Mouse (Mus musculus) left cerebral cortex, postnatal 36 days (tissue): ENCODE results near the gene Zfp92. TPM values are rescaled to one million over a fixed set of nuclear protein-coding genes. Genes with fewer than 3 reads are reported as not detected.
A peak's percentile ranks its signal among the peaks of the same experiment; 100 is the strongest.
"Not testable (repeated sequence)": the region's sequence is repeated elsewhere in the genome, so short reads cannot be mapped to it uniquely, and the experiment has no call there.

Source experiments
- DNase-seq, 2 experiments: peaks; one replicate each; pipeline ENCODE4 v3.0.0; 2021 to 2022; ENCODE audit warnings: low spot score in 2 of 2, mixed read lengths in 1 of 2
- intact Hi-C: fragments of 180-260 bp; cut with DNase I; formaldehyde crosslinking; loops from one replicate; pipeline ENCODE4 v1.15.1; 2025
- total RNA-seq, 2 experiments: library from RNA; stranded (reverse); gene quantifications; 2 replicates each; pipeline ENCODE4 v1.2.3; 2021

Gene Zfp92
- total RNA-seq: 1 to 10 TPM; 1.2 to 2.8 TPM

GRCm38 (mm10) chrX:73410880-73411517 lies at the start of gene Zfp92:
TSS of gene Zfp92 (plus strand) at chrX:73411096.
- DNase-seq: peak in 1 of 2 experiments; percentile 33
- intact Hi-C loops: no loop called here

- no peak for DNase-seq
Observed at GRCm38 (mm10) chrX:73363291-73363690, 47.6 kb upstream of the Zfp92 start.

GRCm38 (mm10) chrX:73384419-73384818 lies 26.5 kb upstream of the Zfp92 start:
- no peak for DNase-seq
- intact Hi-C loops: no loop called here

More at GRCm38 (mm10) chrX:73363291-73363690, 47.6 kb upstream of the Zfp92 start:
- intact Hi-C loops: no loop called here

GRCm38 (mm10) chrX:73384924-73385323 lies 26.0 kb upstream of the Zfp92 start:
- intact Hi-C loops: no loop called here
- no peak for DNase-seq

- intact Hi-C loops: no loop called here
- DNase-seq: no peak
Observed at GRCm38 (mm10) chrX:73391481-73391880, 19.4 kb upstream of the Zfp92 start.

GRCm38 (mm10) chrX:73396446-73396845 lies 14.4 kb upstream of the Zfp92 start:
- intact Hi-C loops: no loop called here

GRCm38 (mm10) chrX:73398636-73399035 lies 12.3 kb upstream of the Zfp92 start, which contains the start of gene Gm18336:
TSS of gene Gm18336 (minus strand) at chrX:73398736.
- intact Hi-C loops, DNase-seq: not testable (repeated sequence)

More at GRCm38 (mm10) chrX:73396446-73396845, 14.4 kb upstream of the Zfp92 start:
- DNase-seq: no peak

- intact Hi-C loops: no loop called here
- no peak for DNase-seq
Observed at GRCm38 (mm10) chrX:73400951-73401350, 9.9 kb upstream of the Zfp92 start.

GRCm38 (mm10) chrX:73401616-73402015 lies 9.3 kb upstream of the Zfp92 start:
- no peak for DNase-seq
- intact Hi-C loops: no loop called here

GRCm38 (mm10) chrX:73412767-73413166 lies 1.9 kb downstream of the Zfp92 start:
- intact Hi-C loops: no loop called here
- no peak for DNase-seq

- DNase-seq: no peak
- intact Hi-C loops: loop anchor here (5.0 kb wide), 1 partner anchor 118 kb away; no protein-coding TSS in a partner anchor
Observed at GRCm38 (mm10) chrX:73430036-73430435, 19.1 kb downstream of the Zfp92 start.

- no peak for DNase-seq
- intact Hi-C loops: loop anchor here (5.0 kb wide), 1 partner anchor 121 kb away; no protein-coding TSS in a partner anchor
Observed at GRCm38 (mm10) chrX:73432850-73433249, 22.0 kb downstream of the Zfp92 start.

- intact Hi-C loops: no loop called here
- no peak for DNase-seq
Observed at GRCm38 (mm10) chrX:73435252-73435651, 24.4 kb downstream of the Zfp92 start, which contains the start of gene Trex2. TSS of gene Trex2 (minus strand) at chrX:73435344.

GRCm38 (mm10) chrX:73441428-73441827 lies 30.5 kb downstream of the Zfp92 start:
- intact Hi-C loops: no loop called here
- DNase-seq: no peak

GRCm38 (mm10) chrX:73451949-73452348 lies 41.1 kb downstream of the Zfp92 start:
- peak; percentile 30 to 38 for DNase-seq
- intact Hi-C loops: no loop called here

- DNase-seq: peak; percentile 88 to 89
- intact Hi-C loops: no loop called here
Observed at GRCm38 (mm10) chrX:73458877-73459392, 48.0 kb downstream of the Zfp92 start, which contains the start of gene Haus7. TSS of gene Haus7 (minus strand) at chrX:73459044.

- DNase-seq: no peak
- intact Hi-C loops: no loop called here
Observed at GRCm38 (mm10) chrX:73460792-73461191, 49.9 kb downstream of the Zfp92 start.

GRCm38 (mm10) chrX:73465483-73466186 lies 54.7 kb downstream of the Zfp92 start:
- DNase-seq: peak in 1 of 2 experiments; percentile 20
- intact Hi-C loops: no loop called here

- DNase-seq: no peak
- intact Hi-C loops: no loop called here
Observed at GRCm38 (mm10) chrX:73467446-73468241, 56.7 kb downstream of the Zfp92 start.

- intact Hi-C loops: no loop called here
Observed at GRCm38 (mm10) chrX:73468330-73468729, 57.4 kb downstream of the Zfp92 start.

More at GRCm38 (mm10) chrX:73468330-73468729, 57.4 kb downstream of the Zfp92 start:
- no peak for DNase-seq
